Mouse (Mus musculus) yolk sac, embryonic 10.5 days (tissue): ENCODE measurements around the gene Dnah2.
A peak's percentile ranks its signal among the peaks of the same experiment; 100 is the strongest.

Experiments used
- DNase-seq: peaks from one replicate; pipeline ENCODE4 v3.0.0-alpha.2; 2017; ENCODE audit warnings: low spot score

Gene Dnah2

DNA sequence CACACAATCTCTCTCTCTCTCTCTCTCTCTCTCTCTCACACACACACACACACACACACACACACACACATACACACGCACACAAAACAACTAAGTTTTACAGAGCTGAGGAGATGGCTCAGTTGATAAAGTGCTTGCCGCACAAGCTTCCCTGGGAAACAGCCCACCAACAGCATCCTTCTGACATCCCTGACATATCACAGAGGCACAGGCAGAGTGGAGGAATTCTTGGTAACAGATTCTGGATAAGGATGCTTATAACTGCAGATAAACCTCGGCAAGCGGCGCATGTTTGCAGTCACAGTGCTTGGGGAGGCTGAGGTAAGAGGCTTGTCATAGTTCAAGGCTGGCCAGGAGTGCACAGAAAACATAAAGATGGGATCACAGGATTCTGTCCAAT lies 87.3 kb downstream of the Dnah2 start:
- DNase-seq = peak; percentile 63

GRCm38 (mm10) chr11:69459883-69460282 lies 89.0 kb downstream of the Dnah2 start:
- no peak for DNase-seq

- DNase-seq = peak; percentile 29
Observed at GRCm38 (mm10) chr11:69457006-69457579, 91.8 kb downstream of the Dnah2 start.

- peak; percentile 60 for DNase-seq
Observed at GRCm38 (mm10) chr11:69452114-69452867, 96.6 kb downstream of the Dnah2 start.

GRCm38 (mm10) chr11:69447299-69447698 lies 101.6 kb downstream of the Dnah2 start:
- no peak for DNase-seq

GRCm38 (mm10) chr11:69443328-69443727 lies 105.6 kb downstream of the Dnah2 start:
- peak; percentile 81 for DNase-seq

- DNase-seq = peak; percentile 26
Observed at GRCm38 (mm10) chr11:69437291-69437690, 111.6 kb downstream of the Dnah2 start.

- DNase-seq = no peak
Observed at GRCm38 (mm10) chr11:69433189-69433588, 115.7 kb downstream of the Dnah2 start.

DNA sequence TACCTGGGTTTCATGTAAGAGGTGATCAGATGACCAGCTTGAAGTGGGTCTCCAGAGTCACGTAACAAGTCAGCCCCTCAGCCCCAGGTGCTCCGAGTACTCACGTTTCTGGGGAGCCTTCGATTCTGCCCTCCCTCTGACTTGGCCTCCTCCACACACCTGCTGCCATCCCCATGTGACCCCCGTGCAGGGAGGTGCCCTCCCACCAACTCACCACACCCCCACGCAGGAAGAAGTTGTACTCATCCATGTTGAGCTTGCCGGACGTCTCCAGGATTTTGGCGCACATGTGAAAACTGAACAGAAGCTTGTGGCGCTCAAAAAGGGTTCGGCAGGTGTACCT lies 116.3 kb downstream of the Dnah2 start:
- DNase-seq = no peak

GRCm38 (mm10) chr11:69431829-69432639 lies 116.9 kb downstream of the Dnah2 start:
- DNase-seq = peak; percentile 51

DNA sequence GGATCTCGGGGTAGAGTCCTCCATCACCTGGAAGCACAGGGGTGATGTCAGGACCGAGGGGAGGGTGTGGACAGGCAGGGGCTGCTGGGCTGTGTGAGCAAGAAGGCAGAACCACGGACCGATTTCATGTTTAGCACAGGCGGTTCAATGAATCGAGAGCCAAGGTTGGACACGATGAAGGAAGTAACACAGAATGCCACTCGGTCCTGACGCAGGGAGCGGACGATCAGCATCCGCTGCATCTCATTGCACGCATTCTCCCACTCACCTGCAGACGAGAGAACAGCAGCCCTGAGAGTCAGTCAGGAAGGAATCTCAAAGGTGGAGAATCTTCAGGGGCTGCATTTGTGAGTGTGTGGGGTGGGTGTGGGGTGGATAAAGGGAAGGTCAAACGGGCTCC lies 118.3 kb downstream of the Dnah2 start:
- no peak for DNase-seq

GRCm38 (mm10) chr11:69429313-69429712 lies 119.6 kb downstream of the Dnah2 start:
- no peak for DNase-seq

- peak; percentile 58 for DNase-seq
Observed at GRCm38 (mm10) chr11:69428751-69429150, 120.2 kb downstream of the Dnah2 start.

DNA sequence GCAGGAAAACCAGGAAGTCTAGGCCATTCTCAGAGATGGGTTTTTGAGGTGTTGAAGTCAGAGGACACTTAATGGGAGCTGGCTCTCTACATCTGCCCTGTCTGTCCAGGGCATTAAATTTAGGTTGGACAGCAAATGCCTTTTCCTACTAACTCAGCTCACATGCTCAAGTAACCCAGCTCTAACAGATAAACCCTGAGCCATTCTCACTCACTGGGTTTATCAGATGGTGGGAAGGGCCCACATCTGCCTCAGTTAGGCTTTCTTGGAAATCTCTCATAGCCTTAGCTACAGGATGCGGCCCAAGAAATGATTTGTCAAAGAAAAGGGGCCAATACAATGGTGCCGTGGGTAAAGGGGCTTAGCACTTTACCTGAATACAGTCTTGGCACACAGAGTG lies 122.7 kb downstream of the Dnah2 start:
- no peak for DNase-seq

GRCm38 (mm10) chr11:69423885-69424284 lies 125.0 kb downstream of the Dnah2 start:
- no peak for DNase-seq

GRCm38 (mm10) chr11:69422842-69423241 lies 126.1 kb downstream of the Dnah2 start:
- no peak for DNase-seq

DNA sequence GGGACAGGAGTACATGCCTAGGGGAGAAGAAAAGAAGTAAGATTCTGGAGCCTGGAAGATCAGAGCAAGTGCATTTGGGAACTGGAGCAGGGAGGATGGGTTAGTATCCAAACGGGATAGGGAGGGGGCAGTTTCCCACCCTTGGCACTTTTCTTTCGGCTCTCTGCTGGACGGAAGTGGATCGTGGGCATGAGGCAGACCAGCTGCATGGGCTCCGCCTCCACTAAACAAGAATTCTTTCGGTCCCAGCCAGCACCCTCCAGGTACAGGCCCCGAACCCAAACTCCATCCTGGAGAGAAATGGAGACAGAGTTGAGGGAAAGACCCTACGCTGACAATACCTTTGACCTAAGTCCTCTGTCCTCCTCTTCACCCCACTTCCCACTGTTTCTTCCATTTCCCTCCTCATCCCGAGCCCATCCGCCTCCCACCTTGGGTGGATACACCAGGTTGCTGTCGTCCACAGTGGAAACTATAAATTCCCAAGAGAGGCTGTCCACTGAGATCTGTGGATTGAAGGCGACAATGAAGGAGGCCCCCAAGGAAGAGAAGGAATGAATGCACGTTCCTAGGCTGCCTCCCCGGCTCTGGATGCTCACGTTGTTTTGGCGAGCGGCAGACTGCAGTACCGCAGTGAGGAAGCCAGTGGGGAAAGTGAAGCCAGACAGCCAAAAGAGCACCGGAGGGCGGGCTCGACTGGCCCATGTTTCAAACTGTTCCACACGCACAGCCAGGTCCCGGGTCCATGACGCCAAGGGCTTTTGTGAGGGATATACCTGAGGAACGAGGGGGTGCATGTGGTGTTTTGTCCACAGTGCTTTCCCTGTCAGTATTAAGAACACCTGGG lies 127.6 kb downstream of the Dnah2 start:
- DNase-seq = no peak

GRCm38 (mm10) chr11:69420554-69421000 lies 128.3 kb downstream of the Dnah2 start:
- DNase-seq = no peak

- DNase-seq = peak; percentile 81
Observed at GRCm38 (mm10) chr11:69419813-69420553, 128.9 kb downstream of the Dnah2 start.

DNA sequence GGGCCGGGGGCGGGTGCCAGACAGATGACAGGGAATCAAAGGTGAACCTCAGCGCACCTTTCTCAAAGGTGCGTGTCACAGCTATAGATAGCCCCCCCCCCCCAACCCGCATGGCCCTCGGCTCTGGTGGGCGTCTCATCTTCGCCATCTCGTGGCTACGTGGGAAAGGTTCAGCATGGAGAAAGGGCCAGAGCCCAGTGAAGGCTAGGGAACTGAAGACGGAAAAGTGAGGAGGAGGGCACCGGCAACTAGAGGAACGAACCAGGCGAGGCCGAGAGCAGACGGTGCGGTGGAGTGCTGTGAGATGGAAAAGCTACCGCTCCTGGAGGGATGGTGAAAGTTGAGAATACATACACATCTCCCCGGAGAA lies 129.5 kb downstream of the Dnah2 start:
- DNase-seq = peak; percentile 68
